Mouse (Mus musculus): ENCODE results near the gene Prtn3. TPM values are rescaled to one million over a fixed set of nuclear protein-coding genes. Genes with fewer than 3 reads are reported as not detected.
A peak's percentile ranks its signal among the peaks of the same experiment; 100 is the strongest.

Gene Prtn3
- polyA plus RNA-seq, 1 experiment, result 0.90 TPM

GRCm38 (mm10) chr10:79856280-79856679 is 18.0 kb upstream of the Prtn3 start:
- Histone ChIP-seq H3K27ac (ENCODE audit: control insufficient read depth, insufficient read depth, low read depth, low read length) (no peak overlapping the region), H3K4me1 (ENCODE audit: control insufficient read depth, insufficient read depth, low read length) (peaks cover 29% of the 10 kb centered on the region), H3K4me3 (ENCODE audit: control insufficient read depth, low read depth, low read length) (peak overlapping the region; percentile 39), H3K27me3 (ENCODE audit: control insufficient read depth, insufficient read depth, low read length) (no peaks in the 10 kb centered on the region), H3K36me3 (ENCODE audit: control insufficient read depth, insufficient read depth, low read length) (peaks cover 5% of the 10 kb centered on the region)
- TF ChIP-seq CTCF (IDR thresholded peaks at IDR 0.05; ENCODE audit: control insufficient read depth, insufficient read depth, insufficient replicate concordance, low read depth, low read length) (no peak), POLR2A (IDR thresholded peaks at IDR 0.05; ENCODE audit: control insufficient read depth, low read depth, low read length) (no peak)

- H3K36me3 ChIP-seq (ENCODE audit: control insufficient read depth, insufficient read depth, low read length), result peaks cover 5% of the 10 kb centered on the region
- H3K27ac ChIP-seq (ENCODE audit: control insufficient read depth, insufficient read depth, low read depth, low read length), result 0 out of 2 replicates have a peak overlapping the region, but pooled peaks have one; percentile 11
- peak overlapping the region; percentile 39 for H3K4me3 ChIP-seq (ENCODE audit: control insufficient read depth, low read depth, low read length)
- no peak for TF ChIP-seq POLR2A (IDR thresholded peaks at IDR 0.05; ENCODE audit: control insufficient read depth, low read depth, low read length)
- TF ChIP-seq CTCF (IDR thresholded peaks at IDR 0.05; ENCODE audit: control insufficient read depth, insufficient read depth, insufficient replicate concordance, low read depth, low read length), result no peak
- H3K27me3 ChIP-seq (ENCODE audit: control insufficient read depth, insufficient read depth, low read length), result no peaks in the 10 kb centered on the region
- peaks cover 24% of the 10 kb centered on the region for H3K4me1 ChIP-seq (ENCODE audit: control insufficient read depth, insufficient read depth, low read length)
Measured at GRCm38 (mm10) chr10:79856704-79857451, 17.4 kb upstream of the Prtn3 start.

- H3K27ac ChIP-seq (ENCODE audit: control insufficient read depth, insufficient read depth, low read depth, low read length), result no peak overlapping the region
- TF ChIP-seq POLR2A (IDR thresholded peaks at IDR 0.05; ENCODE audit: control insufficient read depth, low read depth, low read length) (no peak), CTCF (IDR thresholded peaks at IDR 0.05; ENCODE audit: control insufficient read depth, insufficient read depth, insufficient replicate concordance, low read depth, low read length) (no peak)
- H3K4me3 ChIP-seq (ENCODE audit: control insufficient read depth, low read depth, low read length), result no peak overlapping the region
- peaks cover 19% of the 10 kb centered on the region for H3K4me1 ChIP-seq (ENCODE audit: control insufficient read depth, insufficient read depth, low read length)
- H3K27me3 ChIP-seq (ENCODE audit: control insufficient read depth, insufficient read depth, low read length), result no peaks in the 10 kb centered on the region
- peaks cover 5% of the 10 kb centered on the region for H3K36me3 ChIP-seq (ENCODE audit: control insufficient read depth, insufficient read depth, low read length)
Measured at GRCm38 (mm10) chr10:79857452-79857811, 16.8 kb upstream of the Prtn3 start.

GRCm38 (mm10) chr10:79857894-79858293 is 16.4 kb upstream of the Prtn3 start:
- no peak overlapping the region for H3K27ac ChIP-seq (ENCODE audit: control insufficient read depth, insufficient read depth, low read depth, low read length)
- peaks cover 5% of the 10 kb centered on the region for H3K36me3 ChIP-seq (ENCODE audit: control insufficient read depth, insufficient read depth, low read length)
- H3K27me3 ChIP-seq (ENCODE audit: control insufficient read depth, insufficient read depth, low read length), result no peaks in the 10 kb centered on the region
- TF ChIP-seq POLR2A (IDR thresholded peaks at IDR 0.05; ENCODE audit: control insufficient read depth, low read depth, low read length) (no peak), CTCF (IDR thresholded peaks at IDR 0.05; ENCODE audit: control insufficient read depth, insufficient read depth, insufficient replicate concordance, low read depth, low read length) (no peak)
- H3K4me1 ChIP-seq (ENCODE audit: control insufficient read depth, insufficient read depth, low read length), result peaks cover 14% of the 10 kb centered on the region
- no peak overlapping the region for H3K4me3 ChIP-seq (ENCODE audit: control insufficient read depth, low read depth, low read length)

GRCm38 (mm10) chr10:79858416-79859074 is 15.7 kb upstream of the Prtn3 start:
- no peak overlapping the region for H3K4me3 ChIP-seq (ENCODE audit: control insufficient read depth, low read depth, low read length)
- no peaks in the 10 kb centered on the region for H3K27me3 ChIP-seq (ENCODE audit: control insufficient read depth, insufficient read depth, low read length)
- peaks cover 9% of the 10 kb centered on the region for H3K4me1 ChIP-seq (ENCODE audit: control insufficient read depth, insufficient read depth, low read length)
- TF ChIP-seq POLR2A (IDR thresholded peaks at IDR 0.05; ENCODE audit: control insufficient read depth, low read depth, low read length) (no peak), CTCF (IDR thresholded peaks at IDR 0.05; ENCODE audit: control insufficient read depth, insufficient read depth, insufficient replicate concordance, low read depth, low read length) (no peak)
- peaks cover 5% of the 10 kb centered on the region for H3K36me3 ChIP-seq (ENCODE audit: control insufficient read depth, insufficient read depth, low read length)
- no peak overlapping the region for H3K27ac ChIP-seq (ENCODE audit: control insufficient read depth, insufficient read depth, low read depth, low read length)

GRCm38 (mm10) chr10:79859116-79859515 is 15.2 kb upstream of the Prtn3 start:
- H3K27me3 ChIP-seq (ENCODE audit: control insufficient read depth, insufficient read depth, low read length), result no peaks in the 10 kb centered on the region
- TF ChIP-seq POLR2A (IDR thresholded peaks at IDR 0.05; ENCODE audit: control insufficient read depth, low read depth, low read length) (no peak), CTCF (IDR thresholded peaks at IDR 0.05; ENCODE audit: control insufficient read depth, insufficient read depth, insufficient replicate concordance, low read depth, low read length) (no peak)
- H3K27ac ChIP-seq (ENCODE audit: control insufficient read depth, insufficient read depth, low read depth, low read length), result no peak overlapping the region
- H3K4me3 ChIP-seq (ENCODE audit: control insufficient read depth, low read depth, low read length), result no peak overlapping the region
- H3K36me3 ChIP-seq (ENCODE audit: control insufficient read depth, insufficient read depth, low read length), result peaks cover 5% of the 10 kb centered on the region
- H3K4me1 ChIP-seq (ENCODE audit: control insufficient read depth, insufficient read depth, low read length), result peaks cover 9% of the 10 kb centered on the region

- peaks cover 9% of the 10 kb centered on the region for H3K4me1 ChIP-seq (ENCODE audit: control insufficient read depth, insufficient read depth, low read length)
- H3K36me3 ChIP-seq (ENCODE audit: control insufficient read depth, insufficient read depth, low read length), result peaks cover 5% of the 10 kb centered on the region
- H3K27me3 ChIP-seq (ENCODE audit: control insufficient read depth, insufficient read depth, low read length), result no peaks in the 10 kb centered on the region
- H3K4me3 ChIP-seq (ENCODE audit: control insufficient read depth, low read depth, low read length), result no peak overlapping the region
- TF ChIP-seq CTCF (IDR thresholded peaks at IDR 0.05; ENCODE audit: control insufficient read depth, insufficient read depth, insufficient replicate concordance, low read depth, low read length) (no peak), POLR2A (IDR thresholded peaks at IDR 0.05; ENCODE audit: control insufficient read depth, low read depth, low read length) (no peak)
- H3K27ac ChIP-seq (ENCODE audit: control insufficient read depth, insufficient read depth, low read depth, low read length), result no peak overlapping the region
Measured at GRCm38 (mm10) chr10:79860079-79860911, 14.0 kb upstream of the Prtn3 start.
